Mouse (Mus musculus) ES-E14 (cell line): Measurements from ENCODE around the gene Syt7.

Experiments used
- HCFC1 ChIP-seq: IDR thresholded peaks from 2 replicates; pipeline ENCODE4 v1.6.1; 2012; ENCODE audit warnings: low read length, inconsistent platforms, borderline replicate concordance; ENCODE audit not compliant: insufficient read depth
- MAFK ChIP-seq: IDR thresholded peaks from 2 replicates; pipeline ENCODE4 v1.6.1; 2014; ENCODE audit warnings: mild to moderate bottlenecking, low read depth, low read length, inconsistent platforms; ENCODE audit not compliant: insufficient read depth

GRCm38 (mm10) chr19:10479541-10479940, 90.7 kb downstream of the Syt7 start:
- no peak for TF ChIP-seq HCFC1
- TF ChIP-seq MAFK, result no peak
